Mouse (Mus musculus): ENCODE data around the gene Gm20883.
"Not testable (repeated sequence)": the region's sequence is repeated elsewhere in the genome, so short reads cannot be mapped to it uniquely, and the experiment has no call there.

The Gm20883 gene

DNA sequence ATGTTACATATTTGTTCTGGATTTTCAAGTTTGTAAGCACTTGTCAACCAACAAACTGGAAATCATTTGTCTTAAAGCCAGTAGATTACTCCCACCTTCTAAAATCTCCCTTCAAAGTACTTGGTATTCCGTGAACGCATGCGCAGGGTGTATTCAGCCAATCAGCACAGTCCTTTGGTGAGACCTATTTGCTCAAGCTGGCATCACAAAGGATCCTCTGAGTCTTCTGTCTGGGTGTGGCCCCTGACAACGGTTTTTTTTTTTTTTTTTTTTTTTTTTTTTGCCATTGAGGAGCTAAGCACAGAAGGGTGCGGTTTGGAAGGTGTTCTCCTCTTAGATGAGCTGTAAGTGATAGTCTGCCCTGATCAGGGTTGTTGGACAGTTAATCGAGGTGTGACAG lies at the start of gene Gm20883:
Gene Gm20883 (plus strand): TSS at position 301 of the 400 bp plus-strand sequence.
- DNase-seq (ENCODE audit: low spot score in 2 of 2): not testable (repeated sequence)

All from spleen, postnatal 36 days (tissue).